Mouse (Mus musculus) kidney, adult 2 months (tissue): Measurements from ENCODE around the gene Gabbr2.

ENCODE experiments used
- CTCF ChIP-seq: fragments of 200-500 bp; conservative IDR thresholded peaks from 2 replicates; pipeline ENCODE4 v1.5.1; 2011; ENCODE audit warnings: low read depth, mild to moderate bottlenecking, control low read depth, low read length, moderate library complexity, mixed read lengths; ENCODE audit not compliant: insufficient read depth, insufficient read length
- POLR2A ChIP-seq: fragments of 200-500 bp; IDR thresholded peaks from one replicate; pipeline ENCODE4 v1.6.1; 2011; ENCODE audit warnings: low read depth, low read length, control low read depth

GRCm38 (mm10) chr4:46688213-46688832 lies 303.4 kb downstream of the Gabbr2 start:
- TF ChIP-seq CTCF (no peak), POLR2A (no peak)
